Mouse (Mus musculus): ENCODE results near the gene H2al2a. TPM values are rescaled to one million over a fixed set of nuclear protein-coding genes. Genes with fewer than 3 reads are reported as not detected.

Gene H2al2a
- polyA plus RNA-seq, 1 experiment from 2014 or later = not detected

DNA sequence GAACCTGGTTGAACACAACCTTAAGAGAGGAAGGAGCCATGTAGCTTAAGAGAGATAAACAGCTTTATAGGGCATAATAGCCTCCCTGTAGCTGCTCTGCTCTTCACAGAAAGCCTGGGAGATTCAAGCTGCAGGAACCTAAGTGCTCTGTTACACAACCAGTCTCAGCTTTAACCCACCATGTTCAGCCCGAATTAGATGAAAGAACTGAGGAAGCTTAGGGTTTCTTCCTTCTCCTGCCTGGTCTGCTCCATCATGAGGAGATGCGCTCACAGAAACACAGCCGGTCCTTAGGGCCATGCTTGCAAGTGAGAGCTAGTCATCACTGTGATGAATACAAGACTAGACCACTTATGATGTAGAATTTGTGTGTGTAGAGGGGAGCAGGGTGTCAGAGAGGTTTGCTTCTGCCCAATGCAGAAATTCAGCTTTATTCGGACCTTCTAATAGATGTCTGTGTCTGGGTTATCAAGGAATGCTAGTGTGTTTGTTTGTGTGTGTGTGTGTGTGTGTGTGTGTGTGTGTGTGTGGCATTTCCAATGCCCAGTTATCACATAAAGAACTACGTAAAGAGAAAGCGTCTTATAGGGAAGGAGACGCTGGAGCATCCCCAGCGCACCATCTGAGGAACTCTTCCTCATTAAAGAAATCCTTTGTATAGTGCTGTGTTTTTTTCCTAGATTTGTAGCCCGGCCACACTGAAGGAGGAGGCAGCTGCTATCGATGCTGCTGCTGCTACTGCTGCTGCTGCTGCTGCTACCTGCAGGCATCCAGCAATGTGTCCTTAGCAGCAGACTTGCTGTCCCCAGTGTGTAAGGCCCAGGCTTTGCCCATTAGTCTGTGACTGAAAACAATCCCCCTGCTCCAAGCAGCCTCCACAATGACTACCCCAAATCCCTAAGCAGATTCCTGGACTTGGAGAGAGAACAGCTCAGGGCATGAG, 36.7 kb upstream of the H2al2a start:
- 37% methylated on average over 10 of the region's 10 CpGs for WGBS
- Histone ChIP-seq H3K4me1 (replicated peaks) (peaks cover 85% of the 10 kb centered on the region), H3K27me3 (ENCODE audit: insufficient read depth, poor library complexity, severe bottlenecking) (no peaks in the 10 kb centered on the region), H3K9me3 (no peaks in the 10 kb centered on the region), H3K36me3 (no peaks in the 10 kb centered on the region), H3K27ac (peak overlapping the region; percentile 100), H3K4me3 (peak overlapping the region; percentile 81)
- peak; percentile 45 for DNase-seq (ENCODE audit: low spot score)

DNA sequence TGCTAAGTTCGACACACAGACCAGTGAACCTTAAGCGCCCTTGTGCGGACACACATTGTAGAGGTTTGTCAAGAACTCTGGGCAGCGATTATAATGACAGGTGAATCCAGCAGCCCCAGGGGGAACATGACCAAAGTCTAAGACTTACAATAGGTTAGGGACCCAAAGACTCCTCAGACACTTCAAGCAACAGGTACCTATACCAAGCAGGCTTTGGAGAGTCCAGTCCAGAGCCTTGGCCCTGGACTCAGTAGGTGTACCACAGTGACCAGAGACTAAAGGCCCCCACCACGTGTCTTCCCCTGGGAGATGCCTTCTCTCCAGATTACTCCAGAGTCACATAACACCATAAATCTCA, 35.8 kb upstream of the H2al2a start:
- Histone ChIP-seq H3K27ac (peak overlapping the region; percentile 100), H3K4me3 (peak overlapping the region; percentile 81), H3K4me1 (replicated peaks) (peaks cover 76% of the 10 kb centered on the region), H3K27me3 (ENCODE audit: insufficient read depth, poor library complexity, severe bottlenecking) (no peaks in the 10 kb centered on the region), H3K36me3 (no peaks in the 10 kb centered on the region), H3K9me3 (no peaks in the 10 kb centered on the region)
- no peak for DNase-seq (ENCODE audit: low spot score)
- WGBS = 24% methylated on average over 5 of the region's 5 CpGs

- Histone ChIP-seq H3K27me3 (ENCODE audit: insufficient read depth, poor library complexity, severe bottlenecking) (no peaks in the 10 kb centered on the region), H3K9me3 (no peaks in the 10 kb centered on the region), H3K36me3 (no peaks in the 10 kb centered on the region), H3K4me3 (peak overlapping the region; percentile 81), H3K4me1 (replicated peaks) (peaks cover 75% of the 10 kb centered on the region), H3K27ac (peak overlapping the region; percentile 100)
- under 1% methylated on average over 34 of the region's 34 CpGs for WGBS
- peak; percentile 86 for DNase-seq (ENCODE audit: low spot score)
Observed at GRCm38 (mm10) chr2:18031831-18032537, 35.2 kb upstream of the H2al2a start.

- DNase-seq (ENCODE audit: low spot score) = peak; percentile 67
- Histone ChIP-seq H3K4me3 (peak overlapping the region; percentile 81), H3K27me3 (ENCODE audit: insufficient read depth, poor library complexity, severe bottlenecking) (no peaks in the 10 kb centered on the region), H3K27ac (peak overlapping the region; percentile 100), H3K36me3 (no peaks in the 10 kb centered on the region), H3K4me1 (replicated peaks) (peaks cover 77% of the 10 kb centered on the region), H3K9me3 (no peaks in the 10 kb centered on the region)
- WGBS = under 1% methylated on average over 26 of the region's 26 CpGs
Observed at GRCm38 (mm10) chr2:18031271-18031821, 34.6 kb upstream of the H2al2a start.

- H3K4me1 ChIP-seq (replicated peaks) = peaks cover 78% of the 10 kb centered on the region
- H3K27ac ChIP-seq = peak overlapping the region; percentile 100
- H3K9me3 ChIP-seq = no peaks in the 10 kb centered on the region
- peak overlapping the region; percentile 81 for H3K4me3 ChIP-seq
- H3K27me3 ChIP-seq (ENCODE audit: insufficient read depth, poor library complexity, severe bottlenecking) = no peaks in the 10 kb centered on the region
- H3K36me3 ChIP-seq = no peaks in the 10 kb centered on the region
- DNase-seq (ENCODE audit: low spot score) = peak; percentile 60
- 7% methylated on average over 8 of the region's 8 CpGs for WGBS
Observed at GRCm38 (mm10) chr2:18030581-18030980, 33.8 kb upstream of the H2al2a start.

DNA sequence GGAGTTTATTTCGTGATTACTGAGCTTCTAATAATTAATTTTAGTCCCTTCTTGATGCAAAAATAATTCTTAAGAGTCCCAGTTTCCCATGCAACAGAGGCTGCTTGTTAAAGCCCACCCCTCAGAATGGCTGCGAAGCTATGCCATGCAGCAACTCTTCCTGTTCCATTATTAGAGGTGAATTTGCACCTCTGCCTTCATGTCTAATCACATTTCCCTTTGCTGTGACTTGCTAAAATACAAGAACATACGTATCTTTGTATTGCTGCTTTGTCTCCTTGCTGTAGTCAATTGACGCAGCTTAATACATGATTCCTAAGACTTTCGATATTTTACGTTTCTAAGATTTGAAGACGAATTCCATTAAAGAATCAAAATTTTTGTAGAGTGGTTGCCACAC, 32.9 kb upstream of the H2al2a start:
- no peak for DNase-seq (ENCODE audit: low spot score)
- WGBS = 44% methylated on average over 7 of the region's 7 CpGs
- Histone ChIP-seq H3K9me3 (no peaks in the 10 kb centered on the region), H3K36me3 (no peaks in the 10 kb centered on the region), H3K4me1 (replicated peaks) (peaks cover 78% of the 10 kb centered on the region), H3K27me3 (ENCODE audit: insufficient read depth, poor library complexity, severe bottlenecking) (no peaks in the 10 kb centered on the region), H3K4me3 (peak overlapping the region; percentile 81), H3K27ac (peak overlapping the region; percentile 100)

DNA sequence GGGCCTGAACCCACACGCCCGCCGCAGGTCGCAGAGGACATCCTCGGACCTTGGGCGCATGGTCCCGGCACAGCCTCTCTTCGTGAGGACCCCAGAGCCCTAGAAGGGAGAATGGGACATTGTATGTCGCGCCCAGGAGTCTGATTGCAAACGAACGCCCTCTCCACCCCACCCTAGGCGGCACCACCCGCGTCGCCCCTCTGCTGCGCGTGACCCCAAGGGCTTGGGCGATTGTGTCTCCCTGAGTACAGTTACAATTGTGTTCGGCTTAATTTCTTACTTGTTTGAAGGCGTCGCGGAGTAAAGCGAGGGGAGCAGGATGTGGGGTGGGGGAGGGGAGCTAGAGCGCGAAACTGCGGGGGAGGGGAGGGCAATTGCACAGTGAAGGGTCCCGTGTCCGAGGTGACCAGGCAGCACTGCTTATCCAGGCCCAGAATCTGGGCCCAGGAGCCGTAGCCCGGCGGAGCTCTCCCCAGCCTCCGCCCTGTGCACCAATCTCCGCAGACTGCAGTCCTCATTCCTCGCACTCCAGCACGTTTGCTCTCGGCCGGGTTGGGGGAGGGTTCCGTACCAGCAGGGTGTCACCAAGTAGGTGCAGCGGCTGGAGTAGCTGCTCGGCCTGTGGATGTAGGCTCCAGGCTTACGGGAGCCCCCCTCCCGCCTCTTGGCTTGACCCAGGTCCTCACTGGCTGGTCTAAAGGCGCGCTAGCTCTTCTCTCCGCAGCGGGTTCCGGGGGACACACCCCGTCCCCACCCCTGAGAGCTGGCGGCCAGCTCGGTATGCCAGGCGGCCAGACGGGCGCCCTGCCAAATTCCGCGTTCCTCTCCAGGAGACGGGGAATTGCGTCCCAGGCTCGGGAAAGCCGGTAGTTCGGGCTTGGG, 31.6 kb upstream of the H2al2a start:
- H3K4me1 ChIP-seq (replicated peaks) = peaks cover 78% of the 10 kb centered on the region
- peak; percentile 86 for DNase-seq (ENCODE audit: low spot score)
- H3K27me3 ChIP-seq (ENCODE audit: insufficient read depth, poor library complexity, severe bottlenecking) = no peaks in the 10 kb centered on the region
- no peaks in the 10 kb centered on the region for H3K36me3 ChIP-seq
- peak overlapping the region; percentile 100 for H3K27ac ChIP-seq
- peak overlapping the region; percentile 81 for H3K4me3 ChIP-seq
- no peaks in the 10 kb centered on the region for H3K9me3 ChIP-seq
- WGBS = under 1% methylated on average over 61 of the region's 61 CpGs

- Histone ChIP-seq H3K4me1 (replicated peaks) (peaks cover 74% of the 10 kb centered on the region), H3K4me3 (peak overlapping the region; percentile 81), H3K9me3 (no peaks in the 10 kb centered on the region), H3K27me3 (ENCODE audit: insufficient read depth, poor library complexity, severe bottlenecking) (no peaks in the 10 kb centered on the region), H3K27ac (peak overlapping the region; percentile 100), H3K36me3 (no peaks in the 10 kb centered on the region)
- under 1% methylated on average over 44 of the region's 44 CpGs for WGBS
- DNase-seq (ENCODE audit: low spot score) = peak; percentile 95
Observed at GRCm38 (mm10) chr2:18027448-18028139, 30.8 kb upstream of the H2al2a start.

DNA sequence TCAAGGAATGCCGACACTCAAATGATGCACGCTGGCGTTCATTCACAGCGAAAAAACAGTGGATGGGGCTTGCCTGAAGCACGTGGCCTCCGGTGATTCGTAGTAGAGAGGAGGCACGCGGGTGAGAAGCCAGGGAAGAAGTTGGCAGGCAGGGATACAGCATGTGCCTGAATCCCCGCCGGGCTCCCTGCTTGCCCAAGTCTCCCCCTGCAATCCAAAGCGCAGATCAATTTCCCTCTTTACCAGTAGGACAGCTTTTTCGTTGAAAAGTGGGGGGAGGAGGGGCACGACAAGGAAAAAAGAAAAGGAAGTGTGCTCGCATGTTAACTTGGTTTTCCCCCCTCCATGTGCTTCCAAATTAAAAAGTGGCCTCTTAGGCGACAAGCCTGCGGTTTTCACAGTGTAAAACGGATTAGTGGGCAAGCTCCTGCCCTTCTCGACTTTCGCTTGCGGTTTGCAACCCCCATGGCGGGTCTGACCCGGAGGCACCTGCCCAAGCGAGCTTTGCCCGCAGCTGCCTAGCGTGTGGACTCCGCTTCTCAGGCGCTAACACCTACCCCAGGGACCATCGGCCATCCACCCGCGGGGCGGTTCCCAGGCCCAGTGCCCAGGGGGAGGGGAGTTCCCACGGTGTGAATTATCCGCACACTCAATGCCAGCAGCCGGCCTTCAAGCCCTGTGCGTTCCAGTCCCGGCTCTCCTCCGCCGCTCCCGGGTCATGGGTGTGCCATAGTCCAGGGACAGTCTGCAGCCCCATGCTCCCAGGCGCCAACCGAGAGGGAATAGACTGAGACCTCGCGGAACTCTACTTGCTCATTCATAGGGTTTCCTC, 29.6 kb upstream of the H2al2a start:
- peaks cover 62% of the 10 kb centered on the region for H3K4me1 ChIP-seq (replicated peaks)
- H3K36me3 ChIP-seq = no peaks in the 10 kb centered on the region
- DNase-seq (ENCODE audit: low spot score) = peak; percentile 76
- no peaks in the 10 kb centered on the region for H3K9me3 ChIP-seq
- peak overlapping the region; percentile 81 for H3K4me3 ChIP-seq
- peak overlapping the region; percentile 100 for H3K27ac ChIP-seq
- H3K27me3 ChIP-seq (ENCODE audit: insufficient read depth, poor library complexity, severe bottlenecking) = no peaks in the 10 kb centered on the region
- under 1% methylated on average over 44 of the region's 44 CpGs for WGBS

- peaks cover 57% of the 10 kb centered on the region for H3K4me1 ChIP-seq (replicated peaks)
- peak overlapping the region; percentile 100 for H3K27ac ChIP-seq
- H3K27me3 ChIP-seq (ENCODE audit: insufficient read depth, poor library complexity, severe bottlenecking) = no peaks in the 10 kb centered on the region
- WGBS = under 1% methylated on average over 14 of the region's 14 CpGs
- no peaks in the 10 kb centered on the region for H3K9me3 ChIP-seq
- H3K4me3 ChIP-seq = peak overlapping the region; percentile 81
- DNase-seq (ENCODE audit: low spot score) = no peak
- H3K36me3 ChIP-seq = no peaks in the 10 kb centered on the region
Observed at GRCm38 (mm10) chr2:18025781-18026115, 29.0 kb upstream of the H2al2a start.

DNA sequence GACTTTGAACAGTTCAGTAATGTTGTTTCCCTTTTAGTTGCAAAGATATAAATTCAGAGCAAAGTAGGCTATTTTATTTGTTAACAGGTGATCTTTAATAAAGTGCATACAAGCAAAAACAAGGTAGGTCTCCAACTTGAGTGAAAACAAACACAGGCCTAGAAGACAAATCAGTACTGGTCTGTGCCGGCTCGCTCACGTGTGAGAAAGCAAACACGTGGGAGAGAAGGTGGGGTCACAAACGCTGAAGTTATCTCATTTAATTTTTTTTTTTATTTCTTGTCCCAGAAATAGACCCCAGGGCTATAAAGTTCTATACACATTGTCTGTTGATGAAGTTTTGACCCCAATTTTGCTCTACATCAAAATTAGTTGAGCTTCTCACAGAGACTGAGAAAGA, 28.4 kb upstream of the H2al2a start:
- peak overlapping the region; percentile 100 for H3K27ac ChIP-seq
- no peaks in the 10 kb centered on the region for H3K36me3 ChIP-seq
- no peaks in the 10 kb centered on the region for H3K9me3 ChIP-seq
- peak overlapping the region; percentile 81 for H3K4me3 ChIP-seq
- H3K4me1 ChIP-seq (replicated peaks) = peaks cover 53% of the 10 kb centered on the region
- no peaks in the 10 kb centered on the region for H3K27me3 ChIP-seq (ENCODE audit: insufficient read depth, poor library complexity, severe bottlenecking)
- WGBS = 19% methylated on average over 5 of the region's 5 CpGs
- DNase-seq (ENCODE audit: low spot score) = no peak

All from hindbrain, embryonic 10.5 days (tissue).